Mouse (Mus musculus) hindbrain, postnatal 0 days (tissue): ENCODE measurements around the gene Acy3. TPM values are rescaled to one million over a fixed set of nuclear protein-coding genes. Genes with fewer than 3 reads are reported as not detected.

Experiments
- ATAC-seq: fragments of 200-750 bp; cut with Nextera tagmentation; 2 replicates; pipeline ENCODE4 v1.8.0; 2017; ENCODE audit warnings: mild to moderate bottlenecking, moderate TSS enrichment, moderate library complexity
- DNase-seq: peaks from one replicate; pipeline ENCODE4 v3.0.0-alpha.2; 2015; ENCODE audit warnings: low spot score
- H3K27ac ChIP-seq: fragments of 300-500 bp; sonication (generic); 2 replicates; pipeline ENCODE4 v1.5.1; 2014; ENCODE audit warnings: mild to moderate bottlenecking
- H3K27me3 ChIP-seq: fragments of 300-500 bp; sonication (generic); 2 replicates; pipeline ENCODE4 v1.6.1; 2014; ENCODE audit warnings: low read length, mixed read lengths; ENCODE audit not compliant: insufficient read depth
- H3K36me3 ChIP-seq: fragments of 300-500 bp; sonication (generic); 2 replicates; pipeline ENCODE4 v1.6.1; 2014; ENCODE audit warnings: low read length, mixed read lengths; ENCODE audit not compliant: insufficient read depth
- H3K4me1 ChIP-seq: fragments of 300-500 bp; sonication (generic); 2 replicates; pipeline ENCODE4 v1.6.1; 2014; ENCODE audit warnings: antibody characterized with exemption, low read length, mixed read lengths; ENCODE audit not compliant: insufficient read depth
- H3K4me2 ChIP-seq: fragments of 300-500 bp; sonication (generic); 2 replicates; pipeline ENCODE4 v1.6.1; 2014; ENCODE audit warnings: low read depth, mild to moderate bottlenecking, low read length, moderate library complexity, mixed read lengths
- H3K4me3 ChIP-seq: fragments of 300-500 bp; sonication (generic); 2 replicates; pipeline ENCODE4 v1.5.1; 2014; ENCODE audit warnings: low read length
- H3K9ac ChIP-seq: fragments of 300-500 bp; sonication (generic); replicated peaks from 2 replicates; pipeline ENCODE4 v1.6.1; 2014; ENCODE audit warnings: mild to moderate bottlenecking, low read length, moderate library complexity, mixed read lengths
- H3K9me3 ChIP-seq: fragments of 300-500 bp; sonication (generic); 2 replicates; pipeline ENCODE4 v1.6.1; 2016; ENCODE audit warnings: low read length, mixed read lengths
- CTCF ChIP-seq: IDR thresholded peaks from 2 replicates; pipeline ENCODE4 v1.5.1; 2016; ENCODE audit warnings: antibody characterized with exemption, control low read depth, low read depth
- WGBS: fragments of 180-500 bp; shearing (Covaris S2); extraction: QIAGEN DNeasy Blood & Tissue Kit; methylation state at CpG from one replicate; pipeline ENCODE4 v1.1.7; 2014; 5-methylcytosine and 5-hydroxymethylcytosine counted together
- polyA plus RNA-seq: library from polyadenylated mRNA; unstranded; fragments of >200 nt; fragmentation: Nextera tagmentation; extraction: Ambion mirVana; gene quantifications from 2 replicates; pipeline ENCODE4 v1.2.1, GENCODE M21; 2015
- total RNA-seq: library from RNA; depleted of rRNA; stranded (reverse); fragments of >200 nt; gene quantifications from 2 replicates; pipeline ENCODE4 v1.2.3, GENCODE M21; 2014

Gene Acy3
- total and polyA plus RNA-seq, 2 experiments from 2014 or later = 2.8 to 7.3 TPM

DNA sequence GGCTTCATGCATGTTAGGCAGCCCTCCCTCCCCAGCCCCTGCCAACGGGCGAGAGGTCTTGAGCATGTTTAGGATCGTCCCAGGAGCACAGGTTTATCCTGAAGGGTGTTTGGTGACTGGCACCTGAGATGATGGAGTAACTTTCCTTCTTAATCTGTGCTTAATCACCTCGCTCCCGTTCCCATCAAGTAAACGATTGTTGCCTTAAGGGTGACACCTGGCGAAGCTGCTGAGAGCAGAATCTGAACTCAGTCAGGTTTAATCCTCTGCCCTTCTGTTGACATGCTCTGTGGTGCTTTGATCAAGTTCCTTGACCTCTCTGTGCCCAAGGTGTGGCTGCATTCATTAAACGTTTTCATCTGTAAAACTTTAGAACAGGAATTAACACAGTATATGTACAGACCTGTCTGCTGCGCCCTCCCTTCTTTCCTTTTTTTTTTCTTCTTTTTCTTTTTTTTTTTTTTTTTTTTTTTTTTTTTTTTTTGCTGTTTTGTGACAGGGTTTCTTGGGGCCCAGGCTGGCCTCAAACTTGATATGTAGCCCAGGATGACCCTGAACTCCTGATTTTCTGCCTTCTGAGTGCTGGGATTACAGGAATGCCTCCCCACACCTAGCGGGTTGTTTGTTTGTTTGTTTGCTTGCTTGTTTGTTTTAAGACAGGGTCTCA, 31.7 kb downstream of the Acy3 start:
- no peak for TF ChIP-seq CTCF
- Histone ChIP-seq H3K36me3 (no peaks in the 10 kb centered on the region), H3K9ac (no peak overlapping the region), H3K27me3 (no peaks in the 10 kb centered on the region), H3K27ac (no peak overlapping the region), H3K9me3 (no peaks in the 10 kb centered on the region), H3K4me2 (no peak overlapping the region), H3K4me3 (no peak overlapping the region), H3K4me1 (no peaks in the 10 kb centered on the region)
- no peak for DNase-seq
- no peak for ATAC-seq
- 68% methylated on average over 10 of the region's 10 CpGs for WGBS

DNA sequence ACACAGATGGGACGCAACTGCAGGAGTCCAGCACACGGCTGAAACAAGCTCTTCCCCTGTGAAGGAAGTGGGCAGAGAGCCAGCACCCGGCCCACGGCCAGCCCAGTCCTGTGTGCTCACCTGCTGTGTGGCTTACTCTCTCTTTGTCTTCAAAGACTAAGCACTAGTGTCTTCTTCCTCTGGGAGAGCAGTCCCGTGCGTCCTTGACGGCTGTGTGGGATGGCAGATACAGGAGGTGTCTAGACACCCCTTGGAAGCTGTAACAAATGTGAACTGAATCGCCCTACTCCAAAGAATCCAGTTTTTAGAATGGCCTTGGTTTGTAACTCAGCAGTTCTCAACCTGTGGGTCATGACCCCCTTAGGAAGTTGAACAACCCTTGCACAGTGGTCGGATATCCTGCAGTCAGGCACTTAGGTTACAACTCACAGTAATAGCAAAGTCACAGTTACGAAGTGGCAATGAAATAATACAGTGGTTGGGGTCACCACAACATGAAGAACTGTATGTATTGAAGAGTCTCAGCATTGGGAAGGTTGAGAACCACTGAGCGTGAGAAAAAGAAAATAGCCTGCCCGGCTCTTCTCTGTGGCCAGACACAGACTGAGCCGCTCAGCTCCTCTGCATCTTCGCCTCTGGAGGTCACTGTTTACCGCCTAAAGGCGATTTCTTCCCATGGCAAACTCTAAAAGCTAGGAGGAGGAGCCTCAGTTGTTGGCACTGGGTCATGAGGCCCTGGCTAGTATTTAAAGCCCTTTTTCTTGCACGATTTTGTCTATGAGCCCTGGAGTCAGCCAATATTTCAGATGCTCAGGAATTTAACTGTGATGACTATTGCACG, 32.6 kb downstream of the Acy3 start:
- Histone ChIP-seq H3K27me3 (no peaks in the 10 kb centered on the region), H3K4me3 (no peak overlapping the region)

GRCm38 (mm10) chr19:4023185-4023584, 36.8 kb downstream of the Acy3 start:
- H3K4me2 ChIP-seq = no peak overlapping the region
- H3K36me3 ChIP-seq = no peaks in the 10 kb centered on the region
- no peak for TF ChIP-seq CTCF
- H3K4me1 ChIP-seq = no peaks in the 10 kb centered on the region
- no peak overlapping the region for H3K4me3 ChIP-seq
- WGBS = 81% methylated on average over 7 of the region's 7 CpGs
- H3K9ac ChIP-seq = no peak overlapping the region
- no peak for ATAC-seq
- H3K27me3 ChIP-seq = no peaks in the 10 kb centered on the region
- H3K27ac ChIP-seq = no peak overlapping the region
- no peaks in the 10 kb centered on the region for H3K9me3 ChIP-seq
- DNase-seq = no peak

More for the DNA sequence above, 32.6 kb downstream of the Acy3 start:
- TF ChIP-seq CTCF = peak; percentile 84
- no peak overlapping the region for H3K4me2 ChIP-seq
- WGBS = 19% methylated on average over 18 of the region's 18 CpGs
- no peak overlapping the region for H3K9ac ChIP-seq
- H3K27ac ChIP-seq = 0 out of 2 replicates have a peak overlapping the region, but pooled peaks have one; percentile 41
- H3K36me3 ChIP-seq = no peaks in the 10 kb centered on the region
- peak; percentile 92 for DNase-seq
- H3K9me3 ChIP-seq = no peaks in the 10 kb centered on the region
- peak; percentile 93 for ATAC-seq
- H3K4me1 ChIP-seq = no peaks in the 10 kb centered on the region

DNA sequence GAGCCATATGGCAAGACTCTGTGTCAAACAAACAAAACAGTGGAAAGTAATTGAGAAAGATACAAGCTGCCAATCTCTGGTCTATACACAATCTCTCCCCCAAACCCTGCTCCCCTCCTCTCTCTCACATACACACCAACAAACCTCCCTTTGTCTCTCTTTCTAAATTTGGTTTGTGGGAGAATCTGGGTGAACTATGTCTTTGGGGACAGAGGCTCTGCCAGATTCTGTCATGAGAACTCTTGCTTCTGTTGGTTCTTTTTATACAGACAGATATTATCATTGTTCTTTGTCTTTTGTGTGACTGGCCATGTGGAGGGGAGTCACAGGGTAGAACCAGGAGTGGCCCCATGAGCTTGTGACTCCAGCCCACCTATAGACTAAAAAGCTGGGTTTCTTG, 41.2 kb downstream of the Acy3 start:
- Histone ChIP-seq H3K9ac (no peak overlapping the region), H3K27me3 (no peaks in the 10 kb centered on the region), H3K9me3 (no peaks in the 10 kb centered on the region), H3K4me3 (no peak overlapping the region), H3K4me2 (no peak overlapping the region), H3K27ac (no peak overlapping the region), H3K36me3 (no peaks in the 10 kb centered on the region), H3K4me1 (no peaks in the 10 kb centered on the region)
- no peak for DNase-seq
- ATAC-seq = no peak
- TF ChIP-seq CTCF = no peak

GRCm38 (mm10) chr19:4032668-4033067, 46.3 kb downstream of the Acy3 start:
- 0 out of 2 replicates have a peak, but pooled peaks cover 4% of the 10 kb centered on the region for H3K4me1 ChIP-seq
- TF ChIP-seq CTCF = no peak
- no peaks in the 10 kb centered on the region for H3K27me3 ChIP-seq
- no peak overlapping the region for H3K9ac ChIP-seq
- DNase-seq = no peak
- H3K36me3 ChIP-seq = no peaks in the 10 kb centered on the region
- no peak overlapping the region for H3K4me3 ChIP-seq
- 68% methylated on average over 7 of the region's 7 CpGs for WGBS
- H3K9me3 ChIP-seq = no peaks in the 10 kb centered on the region
- H3K27ac ChIP-seq = no peak overlapping the region
- no peak overlapping the region for H3K4me2 ChIP-seq
- no peak for ATAC-seq

- Histone ChIP-seq H3K9ac (no peak overlapping the region), H3K27me3 (no peaks in the 10 kb centered on the region), H3K4me3 (no peak overlapping the region), H3K4me2 (no peak overlapping the region), H3K27ac (no peak overlapping the region), H3K4me1 (0 out of 2 replicates have a peak, but pooled peaks cover 4% of the 10 kb centered on the region), H3K36me3 (no peaks in the 10 kb centered on the region), H3K9me3 (no peaks in the 10 kb centered on the region)
- WGBS = 70% methylated on average over 3 of the region's 3 CpGs
- TF ChIP-seq CTCF = no peak
- ATAC-seq (no peak), DNase-seq (no peak)
These were observed 46.9 kb downstream of the Acy3 start for GRCm38 (mm10) chr19:4033298-4033697.
